Mouse (Mus musculus) adrenal gland (tissue): ENCODE results near the gene Svs6.
"Not testable (repeated sequence)": the region's sequence is repeated elsewhere in the genome, so short reads cannot be mapped to it uniquely, and the experiment has no call there.

ENCODE experiments used
- intact Hi-C: fragments of 180-260 bp; cut with DNase I; formaldehyde crosslinking; loops from one replicate; pipeline ENCODE4 v1.15.1; 2025
- long read RNA-seq, 2 experiments: library from polyadenylated mRNA; unstranded; transcript quantifications; one replicate each; pipeline ENCODE4 v2.0.0; 2020; ENCODE audit warnings: borderline replicate concordance in 1 of 2; ENCODE audit not compliant: insufficient replicate concordance in 1 of 2

The Svs6 gene
- long read RNA-seq, experiment 1 = 0 reads
- long read RNA-seq, experiment 2 = 0 reads

- intact Hi-C loops = not testable (repeated sequence)
These were observed at the start of gene Svs6 for GRCm38 (mm10) chr2:164316451-164316850. Gene Svs6, plus strand, starts transcription at chr2:164316751.

- intact Hi-C loops = no loop called here
These were observed 38.2 kb upstream of the Svs6 start, which contains the start of gene Svs4 for GRCm38 (mm10) chr2:164278359-164278758. Gene Svs4, minus strand, starts transcription at chr2:164278459.

DNA sequence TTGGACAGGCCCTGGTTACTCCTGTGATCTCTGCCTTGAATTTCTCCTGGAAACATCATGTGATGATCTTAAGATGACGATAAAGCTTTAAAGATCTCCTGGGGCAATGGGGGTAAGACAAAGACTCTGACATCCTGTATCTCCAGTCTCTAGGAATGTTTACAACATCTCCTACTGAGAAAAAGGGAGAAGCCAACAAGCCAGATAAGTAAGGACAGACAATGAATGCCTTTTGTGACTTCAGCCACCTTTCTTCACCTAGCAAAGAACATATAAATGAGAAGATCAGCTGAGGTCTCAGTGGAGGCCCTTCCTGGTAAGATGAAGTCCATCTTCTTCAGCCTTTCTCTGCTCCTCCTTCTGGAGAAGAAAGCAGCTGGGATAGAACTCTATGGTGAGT lies 27.6 kb upstream of the Svs6 start, which contains the start of gene Svs3a:
Svs3a (plus strand) TSS at position 301 of the 400 bp plus-strand sequence.
- intact Hi-C loops = not testable (repeated sequence)

DNA sequence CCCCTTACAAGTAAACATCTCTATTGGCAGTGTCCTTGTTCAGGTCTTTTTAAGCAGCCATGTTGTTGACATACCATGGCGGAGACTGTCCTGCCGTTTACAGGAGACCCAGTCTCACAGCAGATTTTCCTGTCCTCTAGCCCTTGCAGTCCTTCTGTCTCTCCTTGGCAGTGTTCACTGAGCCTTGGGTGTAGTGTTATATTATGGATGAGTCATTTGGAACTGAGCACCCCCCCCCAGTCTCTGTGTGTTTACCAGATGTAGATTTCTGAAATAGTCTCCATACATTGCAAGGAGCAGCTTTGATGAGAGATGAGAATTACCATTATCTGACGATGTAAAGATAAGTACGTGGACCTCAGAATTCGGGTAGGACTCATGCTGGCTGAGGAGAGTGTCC lies 4.0 kb upstream of the Svs6 start:
- intact Hi-C loops = no loop called here

DNA sequence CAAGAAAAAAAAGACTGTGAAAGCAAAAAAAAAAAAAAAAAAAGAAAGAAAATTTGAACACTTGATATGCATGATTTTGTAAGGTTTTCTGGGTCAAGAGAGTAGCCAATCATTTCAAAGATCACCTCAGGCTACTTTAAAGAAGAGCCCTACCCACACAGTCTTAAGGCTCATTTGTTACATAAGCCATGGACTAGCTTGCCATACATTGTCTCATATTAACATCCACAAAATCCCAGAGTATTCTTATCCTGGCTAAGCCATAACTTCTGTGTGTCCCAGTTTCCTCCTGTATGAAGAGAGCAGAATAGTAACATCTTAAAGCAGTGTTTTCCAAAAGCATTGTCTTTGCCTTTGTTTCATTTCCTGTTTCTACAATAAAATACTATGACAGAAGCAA lies 1.1 kb upstream of the Svs6 start:
- intact Hi-C loops = not testable (repeated sequence)

DNA sequence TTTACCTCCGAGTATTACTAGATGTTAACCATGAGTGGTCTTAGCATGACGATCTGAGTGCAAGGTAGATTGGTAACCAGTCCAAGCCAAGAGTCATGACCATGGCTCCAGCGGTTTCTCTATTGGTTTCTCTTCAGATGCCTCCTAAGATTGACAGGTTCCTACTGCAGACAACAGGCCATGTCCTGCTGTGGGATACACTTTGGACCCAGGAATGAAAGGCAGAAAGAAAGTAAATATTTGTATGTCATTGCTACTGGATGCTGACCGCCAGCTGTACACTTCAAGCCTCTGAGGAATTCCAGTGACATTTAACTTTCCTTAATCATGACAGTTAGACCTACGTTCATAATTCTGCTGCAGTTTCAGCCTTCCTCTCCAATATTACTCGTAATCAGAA lies 4.4 kb downstream of the Svs6 start:
- intact Hi-C loops = no loop called here

DNA sequence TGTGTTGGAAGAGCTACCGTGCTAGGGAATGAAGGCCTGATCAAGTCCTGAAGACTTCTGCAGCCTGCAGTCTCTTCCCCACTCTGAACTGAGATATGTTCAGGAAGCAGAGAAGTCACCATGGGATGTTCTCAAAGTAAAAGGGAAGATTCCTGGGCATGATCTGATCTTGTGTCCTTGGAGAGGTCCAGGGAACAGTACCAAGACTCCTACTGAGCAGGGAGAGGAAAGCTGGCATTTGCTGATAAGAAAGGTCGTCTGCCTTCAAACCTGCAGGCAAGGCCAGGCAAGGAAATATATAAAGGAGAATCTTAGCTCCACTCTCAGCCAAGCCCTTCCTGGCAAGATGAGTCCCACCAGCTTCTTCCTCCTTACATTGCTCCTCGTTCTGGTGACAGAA lies 15.9 kb downstream of the Svs6 start, which contains the start of gene Svs5:
Svs5 (plus strand) TSS at position 301 of the 400 bp plus-strand sequence.
- intact Hi-C loops = not testable (repeated sequence)

DNA sequence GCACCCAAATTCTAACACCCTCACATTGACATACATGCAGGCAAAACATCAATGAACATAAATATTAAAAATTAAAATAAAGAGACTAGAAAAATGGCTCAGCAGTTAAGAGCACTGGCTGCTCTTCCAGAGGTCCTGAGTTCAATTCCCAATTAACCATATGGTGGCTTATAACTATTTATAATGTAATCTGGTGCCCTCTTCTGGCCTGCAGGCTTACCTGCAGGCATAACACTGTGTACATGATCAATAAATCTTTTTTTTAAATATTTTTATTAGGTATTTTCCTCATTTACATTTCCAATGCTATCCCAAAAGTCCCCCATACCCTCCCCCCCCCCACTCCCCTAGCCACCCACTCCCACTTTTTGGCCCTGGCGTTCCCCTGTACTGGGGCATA lies 27.2 kb downstream of the Svs6 start:
- intact Hi-C loops = loop anchor here (2.0 to 10.0 kb wide), 2 partner anchors 209 to 239 kb away; no protein-coding TSS in a partner anchor

- intact Hi-C loops = loop anchor here (2.0 to 10.0 kb wide), 2 partner anchors 167 to 243 kb away; no protein-coding TSS in a partner anchor
These were observed 31.1 kb downstream of the Svs6 start for GRCm38 (mm10) chr2:164347697-164348096.

- intact Hi-C loops = loop anchor here (2.0 to 10.0 kb wide), 2 partner anchors 168 to 244 kb away; no protein-coding TSS in a partner anchor
These were observed 32.4 kb downstream of the Svs6 start for GRCm38 (mm10) chr2:164348980-164349379.

- intact Hi-C loops = loop anchor here (5.0 kb wide), 1 partner anchor 35 kb away; the partner anchor contains the start of gene Slpi
These were observed 36.1 kb downstream of the Svs6 start for GRCm38 (mm10) chr2:164352697-164353096.

- intact Hi-C loops = loop anchor here (5.0 kb wide), 1 partner anchor 34 kb away; the partner anchor contains the start of gene Slpi
These were observed 36.8 kb downstream of the Svs6 start for GRCm38 (mm10) chr2:164353356-164353755.

DNA sequence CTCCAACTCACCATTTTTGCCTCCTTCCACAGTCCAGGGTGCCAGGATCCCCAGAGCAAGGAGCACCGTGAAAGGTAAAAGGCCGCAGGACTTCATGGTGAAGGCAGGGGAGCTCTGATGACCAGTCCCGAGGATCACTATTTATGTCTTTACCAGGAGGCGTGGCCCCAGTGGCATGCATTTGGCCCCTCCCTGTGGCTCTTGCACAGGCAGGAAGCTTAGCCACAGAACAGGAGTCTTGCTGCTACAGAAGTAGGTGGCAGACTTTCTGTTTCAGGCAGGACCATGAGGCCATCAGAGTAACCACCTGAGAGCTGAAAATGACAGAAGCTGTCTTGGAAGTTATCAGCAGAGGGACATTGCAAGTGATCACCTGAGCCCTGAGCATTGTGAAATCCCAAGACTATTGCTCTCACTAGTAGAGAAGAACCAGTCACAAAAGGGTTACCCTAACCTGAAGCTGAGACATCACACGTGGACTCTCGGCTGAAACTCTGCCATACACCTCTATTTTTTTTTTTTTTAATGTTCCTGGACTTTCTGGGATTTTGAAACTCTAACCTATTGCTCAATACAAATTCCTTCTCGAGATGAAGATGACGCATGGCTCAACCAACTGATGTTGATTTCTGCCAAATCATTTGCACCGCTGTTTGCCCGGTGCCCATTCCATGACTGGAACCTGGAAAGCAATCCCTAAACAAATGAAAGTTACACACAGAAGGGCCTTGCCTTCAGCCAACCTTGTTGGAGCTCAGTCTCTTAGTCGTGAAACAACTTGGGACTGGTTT lies 39.8 kb downstream of the Svs6 start:
- intact Hi-C loops = no loop called here

GRCm38 (mm10) chr2:164358373-164358772 lies 41.8 kb downstream of the Svs6 start:
- intact Hi-C loops = no loop called here

DNA sequence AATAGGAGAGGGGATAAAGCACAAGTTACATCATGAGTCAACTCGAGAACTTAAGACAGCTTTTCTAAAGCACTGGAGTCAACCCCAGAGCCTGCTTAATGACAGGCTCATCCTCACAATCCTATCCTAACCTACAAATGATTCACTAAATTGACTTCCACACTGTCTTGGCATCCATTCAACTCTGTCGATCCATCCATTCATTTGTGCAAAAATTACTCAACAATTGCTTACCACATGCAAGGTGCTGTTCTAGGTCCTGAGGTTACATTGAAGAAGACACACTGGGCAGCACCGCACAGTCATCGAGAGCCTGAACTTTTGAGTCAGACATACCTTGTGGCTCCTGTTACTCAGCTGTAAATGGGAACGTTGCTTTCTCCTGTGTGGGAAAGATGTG lies 42.5 kb downstream of the Svs6 start:
- intact Hi-C loops = no loop called here

DNA sequence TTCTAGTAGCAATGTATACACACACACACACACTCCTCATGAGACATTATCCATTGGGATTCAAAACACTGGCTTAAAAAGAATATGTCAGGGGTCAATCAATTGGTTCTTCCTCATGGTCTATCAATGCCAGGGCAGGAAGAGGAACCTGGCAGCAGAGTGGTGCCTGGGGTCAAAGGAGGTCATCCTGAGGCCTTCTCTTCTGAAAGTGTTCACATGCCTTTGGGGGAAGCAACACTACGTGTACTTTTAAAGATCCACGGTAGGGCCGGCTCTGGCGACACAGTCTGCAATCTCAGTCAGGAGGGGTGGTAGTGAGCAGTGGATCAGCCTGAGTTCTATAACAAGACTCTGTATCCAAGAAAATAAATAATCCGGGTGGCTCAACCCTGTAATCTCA lies 43.1 kb downstream of the Svs6 start:
- intact Hi-C loops = no loop called here

- intact Hi-C loops = no loop called here
These were observed 44.6 kb downstream of the Svs6 start for GRCm38 (mm10) chr2:164360974-164361657.

GRCm38 (mm10) chr2:164366947-164367346 lies 50.4 kb downstream of the Svs6 start:
- intact Hi-C loops = no loop called here
